Mouse (Mus musculus): ENCODE measurements around the gene Bckdha. TPM values are rescaled to one million over a fixed set of nuclear protein-coding genes. Genes with fewer than 3 reads are reported as not detected.

The Bckdha gene
- total and polyA plus RNA-seq, 2 experiments: 273 to 521 TPM

DNA sequence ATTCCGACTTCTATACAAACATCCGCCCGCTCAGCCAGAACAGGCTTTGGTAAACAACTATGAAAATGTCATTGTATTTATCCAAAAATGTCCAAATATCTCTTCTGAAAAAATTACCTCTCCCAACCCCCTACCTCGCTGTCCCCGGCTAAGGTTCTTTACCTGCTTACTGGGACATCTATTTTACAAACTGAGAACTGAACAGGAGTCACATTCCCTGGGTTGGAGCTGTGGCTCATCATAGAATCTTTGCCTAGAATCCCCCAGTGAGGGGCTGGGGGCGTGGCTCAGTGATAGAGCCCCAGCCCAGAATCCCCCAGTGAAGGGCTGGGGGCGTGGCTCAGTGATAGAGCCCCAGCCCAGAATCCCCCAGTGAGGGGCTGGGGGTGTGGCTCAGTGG lies 47.3 kb downstream of the Bckdha start:
- no peak for DNase-seq (ENCODE audit: extremely low read depth, low read depth, low spot score)
- H3K9ac ChIP-seq (ENCODE audit: low read depth, low read length): no peak overlapping the region
- no peak for TF ChIP-seq CTCF (IDR thresholded peaks at IDR 0.05; ENCODE audit: low read depth, low read length)
- TF ChIP-seq POLR2A (IDR thresholded peaks at IDR 0.05; ENCODE audit: extremely low read depth, insufficient read depth, low read length): no peak
- no peak overlapping the region for H3K27ac ChIP-seq (replicated peaks; ENCODE audit: insufficient read depth, low read depth, low read length)
- no peak overlapping the region for H3K4me3 ChIP-seq (ENCODE audit: insufficient read depth, low read depth, low read length)
- H3K36me3 ChIP-seq (ENCODE audit: control insufficient read depth, insufficient read depth, low read length): no peaks in the 10 kb centered on the region
- H3K27me3 ChIP-seq (ENCODE audit: control insufficient read depth, insufficient read depth, low read length): no peaks in the 10 kb centered on the region
- no peaks in the 10 kb centered on the region for H3K79me2 ChIP-seq (ENCODE audit: control insufficient read depth, insufficient read depth, low read length)
- WGBS: 40% methylated on average over 7 of the region's 7 CpGs
- no peaks in the 10 kb centered on the region for H3K4me1 ChIP-seq (ENCODE audit: control insufficient read depth, insufficient read depth, low read length)

DNA sequence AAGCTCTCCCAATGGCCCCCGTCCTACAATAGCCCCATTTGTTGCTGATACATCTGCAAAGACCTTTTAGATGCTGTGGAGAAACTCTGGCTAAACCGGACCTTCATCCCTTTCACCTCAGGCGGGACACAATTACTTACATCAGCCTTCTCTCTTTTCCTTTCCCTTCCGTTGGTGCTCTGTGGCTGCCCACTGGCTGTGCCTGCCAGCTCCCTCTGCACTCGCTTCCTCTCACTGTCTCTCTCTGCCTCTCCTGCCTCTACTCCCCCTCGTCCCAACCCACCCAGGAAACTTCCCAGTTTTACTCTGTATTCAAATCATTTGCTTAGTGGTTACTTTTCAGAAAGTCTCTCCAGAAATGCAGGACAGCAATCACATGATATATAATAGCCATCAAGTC lies 48.7 kb downstream of the Bckdha start:
- Histone ChIP-seq H3K4me3 (ENCODE audit: insufficient read depth, low read depth, low read length) (no peak overlapping the region), H3K79me2 (ENCODE audit: control insufficient read depth, insufficient read depth, low read length) (no peaks in the 10 kb centered on the region), H3K4me1 (ENCODE audit: control insufficient read depth, insufficient read depth, low read length) (no peaks in the 10 kb centered on the region), H3K36me3 (ENCODE audit: control insufficient read depth, insufficient read depth, low read length) (no peaks in the 10 kb centered on the region), H3K27ac (replicated peaks; ENCODE audit: insufficient read depth, low read depth, low read length) (no peak overlapping the region), H3K9ac (ENCODE audit: low read depth, low read length) (no peak overlapping the region), H3K27me3 (ENCODE audit: control insufficient read depth, insufficient read depth, low read length) (no peaks in the 10 kb centered on the region)
- DNase-seq (ENCODE audit: extremely low read depth, low read depth, low spot score): no peak
- TF ChIP-seq POLR2A (IDR thresholded peaks at IDR 0.05; ENCODE audit: extremely low read depth, insufficient read depth, low read length) (no peak), CTCF (IDR thresholded peaks at IDR 0.05; ENCODE audit: low read depth, low read length) (no peak)
- 57% methylated on average over 6 of the region's 6 CpGs for WGBS

DNA sequence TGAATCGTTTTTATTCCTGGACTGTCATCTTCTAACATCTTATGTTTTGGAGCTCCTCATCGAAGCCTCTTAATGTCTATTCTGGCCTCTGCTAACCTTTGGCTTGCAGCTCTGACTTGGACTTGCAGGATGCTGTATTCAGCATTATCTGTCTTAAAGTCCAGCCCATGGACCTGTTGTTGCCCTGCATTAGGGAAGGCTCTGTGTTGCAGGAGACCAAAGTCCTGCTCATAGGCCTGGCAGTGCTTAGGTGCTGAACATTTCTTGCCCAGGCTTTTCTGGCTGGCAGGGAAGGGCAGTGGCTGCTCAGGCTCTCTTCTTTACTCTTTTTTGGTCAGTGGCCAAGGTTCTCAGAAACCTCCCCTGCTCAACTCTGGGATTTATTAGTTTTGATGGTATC lies 51.6 kb downstream of the Bckdha start:
- no peak overlapping the region for H3K4me3 ChIP-seq (ENCODE audit: insufficient read depth, low read depth, low read length)
- TF ChIP-seq POLR2A (IDR thresholded peaks at IDR 0.05; ENCODE audit: extremely low read depth, insufficient read depth, low read length): no peak
- no peak for TF ChIP-seq CTCF (IDR thresholded peaks at IDR 0.05; ENCODE audit: low read depth, low read length)

DNA sequence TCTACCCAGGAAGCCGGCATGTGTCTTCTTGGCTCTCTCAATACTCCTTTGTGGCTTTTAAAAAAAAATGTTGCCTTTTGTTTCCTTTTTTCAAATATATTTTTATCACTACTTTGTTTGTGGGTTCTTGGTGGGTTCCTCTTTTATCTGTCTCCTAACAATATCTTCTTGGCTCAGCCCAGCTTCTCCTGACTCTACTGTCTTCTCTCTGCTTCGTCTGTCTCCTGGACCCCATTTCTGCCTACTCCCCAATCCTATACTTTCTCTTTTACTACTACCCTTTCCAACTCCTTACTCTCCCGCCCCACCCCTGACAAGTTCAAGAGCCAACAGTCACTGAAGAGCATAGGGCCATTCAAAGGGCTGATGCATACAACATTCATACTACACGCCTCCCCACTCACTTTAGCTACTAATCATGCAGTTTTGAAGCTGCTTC lies 52.1 kb downstream of the Bckdha start:
- H3K27ac ChIP-seq (replicated peaks; ENCODE audit: insufficient read depth, low read depth, low read length): no peak overlapping the region
- 79% methylated on average over 4 of the region's 4 CpGs for WGBS
- H3K4me1 ChIP-seq (ENCODE audit: control insufficient read depth, insufficient read depth, low read length): no peaks in the 10 kb centered on the region

More for the DNA sequence above, 51.6 kb downstream of the Bckdha start:
- Histone ChIP-seq H3K36me3 (ENCODE audit: control insufficient read depth, insufficient read depth, low read length) (no peaks in the 10 kb centered on the region), H3K9ac (ENCODE audit: low read depth, low read length) (no peak overlapping the region), H3K4me1 (ENCODE audit: control insufficient read depth, insufficient read depth, low read length) (no peaks in the 10 kb centered on the region), H3K27ac (replicated peaks; ENCODE audit: insufficient read depth, low read depth, low read length) (no peak overlapping the region), H3K27me3 (ENCODE audit: control insufficient read depth, insufficient read depth, low read length) (no peaks in the 10 kb centered on the region), H3K79me2 (ENCODE audit: control insufficient read depth, insufficient read depth, low read length) (no peaks in the 10 kb centered on the region)
- WGBS: 64% methylated on average over 2 of the region's 2 CpGs
- no peak for DNase-seq (ENCODE audit: extremely low read depth, low read depth, low spot score)

DNA sequence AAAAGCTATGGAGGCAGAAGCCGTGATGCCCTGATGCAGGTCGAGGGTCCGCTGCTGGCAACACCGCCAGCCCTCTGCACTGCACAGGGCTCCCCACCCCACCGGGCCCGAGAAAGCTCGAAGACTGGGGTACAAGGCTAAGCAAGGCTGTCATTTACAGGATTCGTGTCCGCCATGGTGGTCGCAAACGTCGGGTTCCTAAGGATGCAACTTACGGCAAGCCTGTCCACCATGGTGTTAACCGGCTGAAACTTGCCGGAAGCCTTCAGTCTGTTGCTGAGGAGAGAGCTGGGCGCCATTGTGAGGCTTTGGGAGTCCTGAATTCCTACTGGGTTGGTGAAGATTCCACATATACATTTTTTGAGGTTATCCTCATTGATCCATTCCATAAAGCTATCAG lies 57.4 kb downstream of the Bckdha start:
- no peaks in the 10 kb centered on the region for H3K27me3 ChIP-seq (ENCODE audit: control insufficient read depth, insufficient read depth, low read length)
- no peaks in the 10 kb centered on the region for H3K79me2 ChIP-seq (ENCODE audit: control insufficient read depth, insufficient read depth, low read length)
- no peak overlapping the region for H3K27ac ChIP-seq (replicated peaks; ENCODE audit: insufficient read depth, low read depth, low read length)
- no peak for DNase-seq (ENCODE audit: extremely low read depth, low read depth, low spot score)
- H3K4me1 ChIP-seq (ENCODE audit: control insufficient read depth, insufficient read depth, low read length): no peaks in the 10 kb centered on the region
- H3K4me3 ChIP-seq (ENCODE audit: insufficient read depth, low read depth, low read length): no peak overlapping the region
- H3K9ac ChIP-seq (ENCODE audit: low read depth, low read length): no peak overlapping the region
- H3K36me3 ChIP-seq (ENCODE audit: control insufficient read depth, insufficient read depth, low read length): no peaks in the 10 kb centered on the region
- WGBS: 91% methylated on average over 16 of the region's 16 CpGs
- TF ChIP-seq POLR2A (IDR thresholded peaks at IDR 0.05; ENCODE audit: extremely low read depth, insufficient read depth, low read length) (no peak), CTCF (IDR thresholded peaks at IDR 0.05; ENCODE audit: low read depth, low read length) (no peak)

More for the DNA sequence above, 52.1 kb downstream of the Bckdha start:
- TF ChIP-seq POLR2A (IDR thresholded peaks at IDR 0.05; ENCODE audit: extremely low read depth, insufficient read depth, low read length) (no peak), CTCF (IDR thresholded peaks at IDR 0.05; ENCODE audit: low read depth, low read length) (no peak)
- no peak for DNase-seq (ENCODE audit: extremely low read depth, low read depth, low spot score)
- H3K9ac ChIP-seq (ENCODE audit: low read depth, low read length): no peak overlapping the region
- no peak overlapping the region for H3K4me3 ChIP-seq (ENCODE audit: insufficient read depth, low read depth, low read length)
- H3K79me2 ChIP-seq (ENCODE audit: control insufficient read depth, insufficient read depth, low read length): no peaks in the 10 kb centered on the region
- no peaks in the 10 kb centered on the region for H3K27me3 ChIP-seq (ENCODE audit: control insufficient read depth, insufficient read depth, low read length)
- no peaks in the 10 kb centered on the region for H3K36me3 ChIP-seq (ENCODE audit: control insufficient read depth, insufficient read depth, low read length)

DNA sequence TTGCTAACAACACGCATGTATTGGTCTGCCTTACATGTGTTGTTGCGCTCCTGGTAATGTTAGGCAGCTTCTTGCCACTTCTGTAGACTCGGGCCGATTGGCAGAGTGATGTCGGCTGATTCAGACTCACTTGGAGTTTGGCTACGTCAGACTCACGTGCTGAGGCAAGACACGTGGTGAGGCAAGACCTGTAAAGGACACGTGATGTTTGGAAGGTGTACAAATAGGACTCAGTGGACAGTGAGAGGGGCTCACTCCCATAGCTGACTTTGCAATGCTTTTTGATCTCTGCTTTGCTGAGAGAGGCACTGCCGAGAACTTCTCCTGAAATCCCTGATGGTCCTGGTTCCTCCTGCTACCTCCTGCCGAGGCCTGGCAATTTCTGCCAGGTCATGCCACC lies 58.1 kb downstream of the Bckdha start:
- no peaks in the 10 kb centered on the region for H3K27me3 ChIP-seq (ENCODE audit: control insufficient read depth, insufficient read depth, low read length)

More for the DNA sequence above, 58.1 kb downstream of the Bckdha start:
- H3K4me1 ChIP-seq (ENCODE audit: control insufficient read depth, insufficient read depth, low read length): no peaks in the 10 kb centered on the region
- no peak for TF ChIP-seq POLR2A (IDR thresholded peaks at IDR 0.05; ENCODE audit: extremely low read depth, insufficient read depth, low read length)
- no peak for TF ChIP-seq CTCF (IDR thresholded peaks at IDR 0.05; ENCODE audit: low read depth, low read length)
- DNase-seq (ENCODE audit: extremely low read depth, low read depth, low spot score): no peak
- H3K27ac ChIP-seq (replicated peaks; ENCODE audit: insufficient read depth, low read depth, low read length): no peak overlapping the region
- H3K9ac ChIP-seq (ENCODE audit: low read depth, low read length): no peak overlapping the region
- no peaks in the 10 kb centered on the region for H3K79me2 ChIP-seq (ENCODE audit: control insufficient read depth, insufficient read depth, low read length)
- H3K36me3 ChIP-seq (ENCODE audit: control insufficient read depth, insufficient read depth, low read length): no peaks in the 10 kb centered on the region
- 84% methylated on average over 11 of the region's 11 CpGs for WGBS
- H3K4me3 ChIP-seq (ENCODE audit: insufficient read depth, low read depth, low read length): no peak overlapping the region

All from liver, adult 2 months (tissue).